Mouse (Mus musculus) liver, embryonic 12.5 days (tissue): Measurements from ENCODE around the gene Prdm1. TPM values are rescaled to one million over a fixed set of nuclear protein-coding genes. Genes with fewer than 3 reads are reported as not detected.

ENCODE experiments used
- ATAC-seq: fragments of 200-750 bp; cut with Nextera tagmentation; 2 replicates; pipeline ENCODE4 v1.8.0; 2017; ENCODE audit warnings: moderate number of reproducible peaks, mild to moderate bottlenecking, moderate library complexity
- H3K27ac ChIP-seq: fragments of 300-500 bp; sonication (generic); 2 replicates; pipeline ENCODE4 v1.5.1; 2016; ENCODE audit warnings: mild to moderate bottlenecking
- H3K27me3 ChIP-seq: fragments of 300-500 bp; sonication (generic); replicated peaks from 2 replicates; pipeline ENCODE4 v1.6.1; 2016; ENCODE audit warnings: mild to moderate bottlenecking, moderate library complexity
- H3K36me3 ChIP-seq: fragments of 300-500 bp; sonication (generic); 2 replicates; pipeline ENCODE4 v1.6.1; 2016; ENCODE audit warnings: mild to moderate bottlenecking, moderate library complexity
- H3K4me1 ChIP-seq: fragments of 300-500 bp; sonication (generic); 2 replicates; pipeline ENCODE4 v1.6.1; 2016
- H3K4me2 ChIP-seq: fragments of 300-500 bp; sonication (generic); 2 replicates; pipeline ENCODE4 v1.6.1; 2016; ENCODE audit warnings: mild to moderate bottlenecking, moderate library complexity
- H3K4me3 ChIP-seq: fragments of 300-500 bp; sonication (generic); 2 replicates; pipeline ENCODE4 v1.5.1; 2016; ENCODE audit warnings: mild to moderate bottlenecking, moderate library complexity
- H3K9ac ChIP-seq: fragments of 300-500 bp; sonication (generic); 2 replicates; pipeline ENCODE4 v1.6.1; 2016; ENCODE audit warnings: mild to moderate bottlenecking, moderate library complexity
- H3K9me3 ChIP-seq: fragments of 300-500 bp; sonication (generic); replicated peaks from 2 replicates; pipeline ENCODE4 v1.6.1; 2016; ENCODE audit warnings: mild to moderate bottlenecking, moderate library complexity
- WGBS: fragments of 180-500 bp; shearing (Covaris S2); methylation state at CpG from one replicate; pipeline ENCODE4 v1.1.7; 2016; ENCODE audit not compliant: insufficient replicate concordance; 5-methylcytosine and 5-hydroxymethylcytosine counted together
- polyA plus RNA-seq: library from polyadenylated mRNA; unstranded; fragments of >200 nt; fragmentation: Nextera tagmentation; extraction: Ambion mirVana; gene quantifications from 2 replicates; pipeline ENCODE4 v1.2.1, GENCODE M21; 2016

Gene Prdm1
- 0.26 and 0.41 TPM in 2 replicates for polyA plus RNA-seq

DNA sequence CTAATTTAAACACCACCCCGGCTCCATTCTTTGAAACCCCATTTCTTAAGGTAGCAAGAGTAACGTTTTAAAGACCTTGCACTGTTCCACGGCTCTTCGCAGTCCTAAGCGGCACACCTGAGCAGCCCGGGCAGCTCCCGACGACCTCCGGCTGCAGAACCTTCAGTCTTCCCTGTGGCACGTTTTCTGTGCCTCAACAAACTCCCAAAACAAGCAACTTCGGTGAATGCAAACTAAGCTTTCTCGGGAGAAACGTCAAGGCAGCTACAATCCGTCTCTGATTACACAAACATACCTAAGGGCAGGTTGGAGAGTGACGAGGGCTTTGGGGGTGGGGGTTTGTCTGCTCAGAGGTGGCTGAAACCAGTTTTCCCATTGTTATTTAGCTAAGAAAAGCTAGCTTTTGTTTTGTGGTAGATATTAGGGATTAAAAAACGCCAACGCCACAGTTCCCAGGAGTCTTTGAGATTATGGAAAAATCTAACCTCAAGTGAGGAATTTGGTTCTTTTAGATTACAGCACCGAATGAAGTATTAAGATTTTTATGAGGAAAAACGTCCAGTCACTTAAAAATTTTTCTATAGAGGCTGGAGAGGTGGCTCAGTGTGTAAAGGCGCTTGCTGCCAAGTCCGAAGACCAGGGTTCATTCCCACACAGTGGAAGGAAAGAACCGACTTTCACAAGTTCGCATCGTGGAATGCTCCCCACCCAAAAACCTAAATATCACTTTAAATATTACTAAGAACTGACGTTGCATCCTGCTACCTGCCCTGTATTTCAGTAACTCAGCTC is at the start of gene Prdm1:
Prdm1 (minus strand) TSS at position 211 of the 792 bp plus-strand sequence.
- Histone ChIP-seq H3K9ac (peak within 1 kb of the TSS; percentile 72; the same call in 1 of the 2 replicates), H3K9me3 (no peaks in the 10 kb centered on the region), H3K4me2 (peak within 1 kb of the TSS; percentile 96), H3K36me3 (no peaks in the 10 kb centered on the region), H3K4me1 (peaks cover 36% of the 10 kb centered on the region), H3K27ac (no peak within 1 kb of the TSS), H3K27me3 (peaks cover 44% of the 10 kb centered on the region), H3K4me3 (peak within 1 kb of the TSS; percentile 68)
- 6% methylated on average over 25 of the region's 25 CpGs for WGBS
- no peak for ATAC-seq

DNA sequence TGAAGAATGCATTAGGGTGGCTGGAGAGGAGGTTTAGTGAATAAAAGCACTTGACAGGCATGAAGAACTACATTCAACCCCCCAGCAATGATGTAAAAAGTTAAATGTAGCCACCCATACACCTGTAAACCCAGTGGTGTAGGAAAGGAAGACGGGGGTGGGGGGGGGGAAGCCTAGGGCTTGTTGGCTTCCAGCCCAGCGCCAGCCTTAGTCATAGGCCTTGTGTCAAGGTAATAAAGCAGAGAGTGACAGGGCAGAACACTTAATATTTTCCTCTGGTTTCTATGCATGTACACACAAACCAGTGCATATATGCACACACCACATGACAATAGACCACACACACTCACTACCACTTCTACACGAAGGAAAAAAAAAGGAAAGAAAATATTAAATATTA is 37.7 kb upstream of the Prdm1 start:
- Histone ChIP-seq H3K36me3 (no peaks in the 10 kb centered on the region), H3K27me3 (no peaks in the 10 kb centered on the region), H3K9ac (no peak overlapping the region), H3K4me3 (no peak overlapping the region), H3K4me1 (no peaks in the 10 kb centered on the region), H3K9me3 (no peaks in the 10 kb centered on the region), H3K4me2 (no peak overlapping the region), H3K27ac (no peak overlapping the region)
- ATAC-seq = no peak
- WGBS = 73% methylated on average over 3 of the region's 3 CpGs

DNA sequence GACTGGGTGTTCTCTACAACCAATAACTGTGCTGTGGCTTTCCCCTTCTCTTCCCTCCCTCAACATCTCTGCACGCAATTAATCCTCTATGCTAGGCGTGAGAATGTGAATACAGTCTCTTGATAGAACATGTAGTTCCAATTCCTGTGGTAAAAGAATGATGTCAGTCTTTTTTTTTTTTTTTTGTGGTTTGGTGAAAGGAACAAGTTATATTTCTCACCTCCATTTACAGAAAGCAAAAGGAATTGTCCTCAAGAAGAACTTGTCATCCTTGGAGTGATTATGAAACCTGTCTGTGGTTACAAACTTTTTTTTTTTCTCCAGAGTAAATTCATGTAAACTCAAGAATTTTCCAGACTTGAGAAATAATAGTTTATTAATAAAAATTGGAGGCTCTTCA is 36.8 kb upstream of the Prdm1 start:
- H3K9ac ChIP-seq = no peak overlapping the region
- H3K4me3 ChIP-seq = no peak overlapping the region
- no peak for ATAC-seq
- no peaks in the 10 kb centered on the region for H3K27me3 ChIP-seq
- H3K36me3 ChIP-seq = no peaks in the 10 kb centered on the region
- H3K4me2 ChIP-seq = no peak overlapping the region
- no peaks in the 10 kb centered on the region for H3K4me1 ChIP-seq
- WGBS = 71% methylated on average over 2 of the region's 2 CpGs
- H3K9me3 ChIP-seq = no peaks in the 10 kb centered on the region
- no peak overlapping the region for H3K27ac ChIP-seq

DNA sequence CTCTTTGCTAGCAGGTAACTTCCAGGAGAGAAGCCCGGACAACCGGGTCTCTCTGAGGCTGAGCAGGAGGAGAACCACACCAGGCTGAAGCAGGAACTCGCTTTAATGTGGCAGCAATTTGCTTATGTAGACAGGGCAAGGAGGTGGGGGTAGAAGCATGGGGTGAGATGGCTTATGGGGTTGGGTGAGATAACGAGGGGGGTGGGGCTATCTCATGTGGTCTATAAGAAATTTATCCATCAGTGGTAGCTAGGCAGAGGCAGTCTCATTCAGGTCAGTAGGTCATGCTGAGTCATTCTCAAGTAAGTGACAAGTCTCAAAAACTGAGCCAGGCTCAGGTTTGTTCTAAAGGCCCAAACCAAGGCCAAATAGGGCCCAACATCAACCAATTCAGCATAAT is 28.5 kb upstream of the Prdm1 start:
- H3K27ac ChIP-seq = 0 out of 2 replicates have a peak overlapping the region, but pooled peaks have one; percentile 36
- no peak overlapping the region for H3K4me3 ChIP-seq
- ATAC-seq = peak; percentile 89
- H3K9ac ChIP-seq = no peak overlapping the region
- no peaks in the 10 kb centered on the region for H3K27me3 ChIP-seq
- peaks cover 14% of the 10 kb centered on the region for H3K4me1 ChIP-seq
- H3K36me3 ChIP-seq = no peaks in the 10 kb centered on the region
- H3K9me3 ChIP-seq = no peaks in the 10 kb centered on the region
- 0 out of 2 replicates have a peak overlapping the region, but pooled peaks have one; percentile 16 for H3K4me2 ChIP-seq
- 60% methylated on average over 4 of the region's 4 CpGs for WGBS

DNA sequence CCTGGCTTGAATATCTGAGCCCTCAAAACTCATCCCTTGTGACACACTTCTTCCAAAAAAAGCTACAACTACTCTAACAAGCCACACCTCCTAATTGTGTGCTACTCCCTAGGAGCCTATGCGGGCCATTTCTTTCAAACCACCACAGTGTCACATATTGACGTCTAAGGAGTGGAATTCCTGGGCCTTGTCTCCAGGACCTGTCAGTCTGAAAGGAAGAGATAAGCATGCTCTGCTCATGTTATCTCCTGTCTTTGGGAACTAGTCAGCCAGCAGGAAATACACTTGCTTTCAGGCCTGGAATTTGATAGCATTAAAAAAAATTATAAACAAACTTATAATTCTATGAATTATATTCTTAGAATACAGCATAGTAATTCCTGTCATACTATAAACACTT is 27.0 kb upstream of the Prdm1 start:
- Histone ChIP-seq H3K9ac (no peak overlapping the region), H3K27ac (peak overlapping the region; percentile 70), H3K4me2 (peak overlapping the region; percentile 28), H3K36me3 (no peaks in the 10 kb centered on the region), H3K4me1 (peaks cover 14% of the 10 kb centered on the region), H3K4me3 (no peak overlapping the region), H3K27me3 (no peaks in the 10 kb centered on the region), H3K9me3 (no peaks in the 10 kb centered on the region)
- peak; percentile 91 for ATAC-seq
- 8% methylated on average over 2 of the region's 2 CpGs for WGBS

DNA sequence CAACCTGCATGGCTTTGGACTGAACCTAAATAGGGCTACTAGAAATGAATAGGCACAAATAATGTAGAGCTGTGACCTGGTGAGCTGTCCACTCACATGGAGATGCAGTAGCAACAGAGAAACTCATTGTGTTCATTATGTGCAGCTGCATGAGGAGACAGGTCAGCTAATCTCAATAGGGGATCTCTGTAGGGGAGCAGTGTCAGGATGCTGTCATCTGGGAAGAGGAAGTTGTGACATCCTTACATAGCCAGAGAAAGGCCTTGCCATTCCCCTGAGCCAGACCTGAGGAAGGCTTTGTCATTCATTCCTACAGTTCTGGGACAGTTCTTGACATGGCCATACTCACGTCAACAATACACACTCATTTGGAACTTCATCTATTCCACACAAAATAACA is 25.3 kb upstream of the Prdm1 start:
- Histone ChIP-seq H3K4me3 (no peak overlapping the region), H3K27me3 (no peaks in the 10 kb centered on the region), H3K27ac (no peak overlapping the region), H3K36me3 (no peaks in the 10 kb centered on the region), H3K9me3 (no peaks in the 10 kb centered on the region), H3K4me2 (no peak overlapping the region), H3K4me1 (peaks cover 14% of the 10 kb centered on the region), H3K9ac (no peak overlapping the region)
- 77% methylated on average over 1 of the region's 1 CpGs for WGBS
- no peak for ATAC-seq

DNA sequence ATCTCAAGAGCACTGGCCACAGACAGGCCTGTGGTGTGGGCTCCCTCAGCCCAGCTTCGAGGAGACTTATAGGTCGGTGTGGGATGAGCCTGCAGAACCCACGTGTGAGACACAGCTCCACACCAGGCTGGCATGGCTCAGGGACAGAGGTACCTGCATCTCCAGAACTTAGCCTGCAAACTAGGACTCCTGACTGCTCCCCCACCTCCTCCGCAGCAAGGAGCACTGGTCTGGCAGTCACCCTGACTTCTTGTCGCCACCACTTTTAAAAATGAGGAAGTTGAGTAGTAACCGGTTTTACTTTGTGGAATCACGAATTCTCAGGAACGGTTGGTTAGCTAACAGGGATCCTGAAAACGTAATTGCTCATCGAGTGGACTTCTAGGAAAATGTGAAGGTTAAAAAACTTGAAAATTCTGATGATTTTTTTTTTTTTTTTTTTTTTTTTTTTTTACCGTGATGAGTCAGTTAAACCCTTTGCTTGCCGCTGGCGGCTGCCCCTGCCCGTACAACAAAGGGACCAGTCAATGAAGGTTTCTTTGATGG is 10.8 kb upstream of the Prdm1 start:
- Histone ChIP-seq H3K27me3 (no peaks in the 10 kb centered on the region), H3K27ac (no peak overlapping the region), H3K9ac (no peak overlapping the region), H3K4me2 (peak overlapping the region; percentile 57), H3K9me3 (no peaks in the 10 kb centered on the region), H3K36me3 (no peaks in the 10 kb centered on the region), H3K4me3 (peak overlapping the region; percentile 12), H3K4me1 (peaks cover 15% of the 10 kb centered on the region; the same call in 1 of the 2 replicates)
- 4% methylated on average over 14 of the region's 14 CpGs for WGBS
- no peak for ATAC-seq

DNA sequence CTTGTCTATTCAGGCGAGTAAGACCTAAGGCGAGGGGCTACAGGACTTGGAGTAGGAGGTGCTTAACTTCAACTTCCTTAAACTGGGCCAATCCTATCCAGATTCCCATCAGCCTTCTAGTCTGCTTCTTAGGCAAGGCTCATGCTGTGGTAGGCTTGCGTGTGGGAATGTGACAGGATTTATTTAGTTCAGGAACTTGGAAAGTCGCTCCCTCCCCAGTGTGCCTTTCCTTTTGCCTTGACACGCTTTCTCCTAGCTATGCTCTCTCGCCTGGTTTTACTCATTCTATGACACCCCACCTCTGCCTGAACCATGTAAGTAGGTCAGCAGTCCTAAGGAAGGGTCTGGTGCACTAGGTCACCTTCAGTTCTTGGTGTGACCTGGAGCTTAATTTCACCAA is 9.8 kb upstream of the Prdm1 start:
- no peak for ATAC-seq
- 70% methylated on average over 6 of the region's 6 CpGs for WGBS

DNA sequence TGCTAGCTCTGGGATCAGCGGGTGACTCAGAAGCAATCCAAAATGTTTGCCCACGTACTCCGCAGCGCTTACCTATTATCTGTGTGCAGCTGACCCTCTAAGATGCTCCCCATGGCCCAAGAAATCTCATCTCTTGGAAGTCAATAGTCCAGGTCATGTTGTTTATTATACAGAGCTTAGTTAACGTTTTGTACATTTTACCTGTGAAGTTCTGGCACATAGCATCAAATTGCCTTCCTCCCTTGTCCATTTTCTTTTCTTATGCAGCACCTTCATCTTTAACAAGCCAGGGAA is 1.7 kb upstream of the Prdm1 start:
- Histone ChIP-seq H3K4me2 (peak overlapping the region; percentile 96), H3K9me3 (no peaks in the 10 kb centered on the region), H3K4me1 (peaks cover 36% of the 10 kb centered on the region), H3K27me3 (peaks cover 40% of the 10 kb centered on the region), H3K27ac (no peak overlapping the region), H3K36me3 (no peaks in the 10 kb centered on the region), H3K9ac (peak overlapping the region; percentile 72), H3K4me3 (peak overlapping the region; percentile 68)
- no peak for ATAC-seq
- WGBS = 9% methylated on average over 5 of the region's 5 CpGs

More for the DNA sequence above, 9.8 kb upstream of the Prdm1 start:
- Histone ChIP-seq H3K4me2 (no peak overlapping the region), H3K27me3 (no peaks in the 10 kb centered on the region), H3K9ac (no peak overlapping the region), H3K4me1 (peaks cover 15% of the 10 kb centered on the region; the same call in 1 of the 2 replicates), H3K4me3 (no peak overlapping the region), H3K9me3 (no peaks in the 10 kb centered on the region), H3K36me3 (no peaks in the 10 kb centered on the region), H3K27ac (no peak overlapping the region)

DNA sequence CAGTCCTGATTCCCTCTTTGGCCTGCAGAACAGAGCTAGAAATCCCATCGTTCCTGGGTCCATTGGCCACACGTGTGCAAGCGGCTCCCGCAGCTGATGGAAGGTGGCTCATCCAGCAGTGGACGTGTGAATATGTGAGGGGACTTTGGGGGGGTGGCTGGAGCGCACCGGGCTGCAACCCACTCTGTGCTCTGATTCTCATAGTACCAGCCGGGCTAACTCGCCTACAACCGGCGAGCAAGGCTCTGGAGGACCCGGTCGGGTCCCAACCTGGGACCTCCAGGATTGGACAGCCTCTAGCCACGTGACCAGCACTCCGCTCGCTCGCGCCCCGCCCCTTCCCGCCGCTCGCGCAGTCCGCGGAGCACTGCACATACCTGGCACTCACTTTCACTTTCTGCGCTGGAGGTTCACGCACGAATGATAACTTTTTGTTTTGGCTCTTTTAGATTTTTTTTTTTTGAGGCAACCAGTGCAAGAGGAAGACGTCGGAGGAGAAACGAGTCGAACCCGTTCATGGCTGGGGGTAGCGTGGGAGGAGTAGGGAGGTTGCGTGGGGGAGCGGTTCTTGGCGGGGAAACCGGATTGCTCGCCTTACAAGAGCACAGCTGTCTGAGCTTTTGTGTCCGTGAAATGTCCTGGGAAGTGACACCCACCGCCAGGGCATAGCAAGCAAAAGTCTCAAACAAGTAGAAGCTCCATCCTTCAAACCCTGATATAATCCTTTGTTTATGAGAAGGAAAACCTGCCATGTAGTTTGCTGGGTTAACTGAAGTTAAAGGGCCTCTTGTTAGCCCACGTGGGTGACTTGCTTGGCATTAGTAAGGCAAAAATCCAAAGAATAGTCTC is 1.1 kb upstream of the Prdm1 start:
- H3K4me3 ChIP-seq = peak overlapping the region; percentile 68
- no peaks in the 10 kb centered on the region for H3K36me3 ChIP-seq

DNA sequence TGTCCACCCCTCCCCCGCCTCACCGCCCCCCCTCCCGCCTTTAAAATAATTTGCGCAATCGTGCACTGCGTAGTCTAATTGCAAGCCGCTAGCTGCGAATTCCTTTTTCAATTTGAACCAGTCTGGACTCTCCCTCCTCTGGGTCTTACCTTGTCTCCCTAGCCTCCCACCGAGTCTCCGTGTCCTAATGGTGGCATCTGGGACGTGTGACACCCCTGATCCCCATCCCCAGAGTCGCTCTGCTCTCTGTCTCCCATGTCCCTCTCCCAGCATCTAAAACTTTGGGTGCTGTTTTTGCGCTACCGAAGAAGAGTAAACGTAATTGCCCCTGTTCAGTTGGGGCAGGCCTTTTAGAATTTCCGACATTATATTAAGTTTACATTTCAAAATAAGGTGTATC is 650 bp downstream of the Prdm1 start:
- WGBS = 2% methylated on average over 16 of the region's 16 CpGs
- Histone ChIP-seq H3K4me3 (peak overlapping the region; percentile 38), H3K27ac (no peak overlapping the region), H3K36me3 (no peaks in the 10 kb centered on the region), H3K9ac (no peak overlapping the region), H3K4me2 (peak overlapping the region; percentile 96), H3K4me1 (peaks cover 36% of the 10 kb centered on the region), H3K9me3 (no peaks in the 10 kb centered on the region), H3K27me3 (peaks cover 44% of the 10 kb centered on the region)
- no peak for ATAC-seq

More for the DNA sequence above, 1.1 kb upstream of the Prdm1 start:
- Histone ChIP-seq H3K27ac (no peak overlapping the region), H3K4me2 (peak overlapping the region; percentile 96), H3K27me3 (peaks cover 44% of the 10 kb centered on the region), H3K9me3 (no peaks in the 10 kb centered on the region), H3K4me1 (peaks cover 36% of the 10 kb centered on the region), H3K9ac (peak overlapping the region; percentile 72)
- under 1% methylated on average over 42 of the region's 42 CpGs for WGBS
- peak; percentile 100 for ATAC-seq
